Mouse (Mus musculus) Muller cell, postnatal 12 days (primary cell): ENCODE measurements at regions not wholly inside any gene's neighbourhood (a gene's known extent, or its start where the extent isn't known, plus 50 kb on each side); places are given as distances from the start of the nearest gene placed in this dataset.
"Not testable (repeated sequence)": the region's sequence is repeated elsewhere in the genome, so short reads cannot be mapped to it uniquely, and the experiment has no call there.

Source experiments
- DNase-seq: peaks from one replicate; pipeline ENCODE4 v3.0.0-alpha.2; 2015; ENCODE audit errors: inconsistent ontology term

DNA sequence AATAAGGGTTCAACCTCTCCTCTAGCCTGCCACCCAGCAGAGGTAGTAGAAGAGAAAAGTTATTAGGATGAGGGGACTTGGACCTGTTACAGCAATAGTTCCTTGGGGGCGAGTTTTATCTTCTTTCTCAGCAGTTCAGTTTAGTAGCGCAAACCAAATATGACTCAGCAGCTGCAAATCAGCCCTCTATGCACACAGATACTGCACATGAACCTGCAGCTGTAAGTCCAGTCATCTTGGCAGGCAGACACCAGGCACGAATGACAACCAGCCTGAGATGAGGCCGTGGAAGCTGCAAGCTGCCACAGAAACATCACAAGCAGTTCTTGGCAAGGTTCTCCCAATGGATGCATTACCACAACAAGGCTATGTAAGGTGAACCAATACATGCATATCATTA, 327.0 kb upstream of the Akr1e1 start:
- DNase-seq: peak; percentile 7

DNA sequence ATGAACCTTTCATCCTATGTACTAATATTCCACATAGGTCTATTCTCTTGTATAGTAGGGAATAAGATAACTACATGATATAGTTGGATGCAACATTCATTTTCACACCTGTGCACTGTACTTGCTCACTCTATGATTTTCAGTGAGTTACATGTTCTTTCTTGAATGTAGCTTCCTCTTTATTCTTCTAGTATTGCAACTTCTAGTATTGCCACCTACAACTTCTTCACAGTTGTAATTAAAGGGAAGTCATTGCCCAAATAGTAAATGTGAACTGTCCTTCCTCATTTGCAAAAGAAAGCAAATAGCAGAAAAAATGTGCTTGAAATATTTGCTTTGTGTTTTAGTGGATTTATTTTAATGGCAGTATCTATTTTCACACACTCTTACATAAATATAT, 330.9 kb upstream of the Akr1e1 start:
- DNase-seq: no peak

DNA sequence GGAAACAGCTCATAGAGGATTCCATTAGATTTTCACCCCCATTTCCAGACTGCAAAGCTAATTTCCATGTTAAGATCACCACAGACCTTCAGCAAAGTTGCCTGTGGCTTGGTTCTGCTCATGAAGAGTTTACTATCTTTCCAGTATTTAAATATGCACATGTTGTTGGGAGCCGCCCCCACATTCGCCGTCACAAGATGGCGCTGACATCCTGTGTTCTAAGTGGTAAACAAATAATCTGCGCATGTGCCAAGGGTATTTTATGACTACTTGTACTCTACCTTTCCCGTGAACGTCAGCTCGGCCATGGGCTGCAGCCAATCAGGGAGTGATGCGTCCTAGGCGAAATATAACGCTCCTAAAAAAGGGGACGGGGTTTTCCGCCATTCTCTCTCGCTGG, 333.5 kb upstream of the Akr1e1 start:
- peak; percentile 45 for DNase-seq

DNA sequence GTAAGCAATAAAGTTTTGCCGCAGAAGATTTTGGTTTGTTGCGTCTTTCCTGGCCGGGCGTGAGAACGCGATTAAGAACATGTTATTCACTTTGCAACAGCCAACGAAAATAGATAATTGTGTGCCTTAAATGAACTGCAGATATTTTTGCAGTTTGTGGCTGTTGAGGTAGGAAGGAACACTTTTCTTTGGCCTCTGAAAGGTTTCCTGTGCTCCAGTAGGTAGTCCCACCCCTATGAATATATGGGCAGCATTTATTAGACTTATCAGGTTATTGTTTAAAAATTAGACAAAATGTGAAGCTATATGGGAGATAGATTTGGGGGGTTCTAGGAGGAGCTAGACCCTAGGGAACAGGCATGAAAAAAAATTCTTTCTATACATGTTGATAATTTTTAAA, 334.1 kb upstream of the Akr1e1 start:
- DNase-seq: peak; percentile 32

DNA sequence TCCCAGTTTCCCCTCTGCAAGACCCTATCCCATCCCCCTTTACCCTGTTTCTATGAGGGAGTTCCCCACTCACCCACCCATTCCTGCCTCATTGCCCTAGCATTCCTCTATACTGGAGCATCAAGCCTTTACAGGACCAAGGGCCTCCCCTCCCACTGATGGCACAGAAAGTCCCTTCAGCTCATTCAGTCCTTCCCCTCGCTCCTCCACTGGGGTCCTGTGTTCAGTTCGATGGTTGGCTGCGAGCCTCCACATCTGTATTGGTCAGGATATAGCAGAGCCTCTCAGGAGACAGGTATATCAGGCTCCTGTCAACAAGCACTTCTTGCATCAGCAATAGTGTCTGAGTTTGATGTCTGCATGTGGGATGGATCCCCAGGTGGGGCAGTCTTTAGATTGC, 346.4 kb upstream of the Akr1e1 start:
- no peak for DNase-seq

DNA sequence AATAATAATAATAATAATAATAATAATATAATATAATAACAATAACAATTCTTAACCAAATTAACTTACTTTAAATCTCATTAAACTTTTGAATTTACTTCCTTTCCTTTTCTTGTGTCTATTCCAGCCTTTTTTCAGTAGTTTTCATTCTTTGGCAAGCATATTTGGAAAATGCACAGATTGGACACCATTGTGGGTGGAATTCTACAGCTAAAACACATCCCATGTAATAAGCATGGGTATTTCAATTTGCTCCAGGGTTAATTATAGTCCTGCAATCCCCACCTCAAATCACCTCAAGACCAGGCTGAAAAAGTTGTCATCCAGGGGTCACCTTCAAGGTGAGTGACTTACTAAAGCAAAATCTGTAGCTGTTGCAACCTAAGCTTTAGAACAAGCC, 355.9 kb upstream of the Akr1e1 start:
- no peak for DNase-seq

DNA sequence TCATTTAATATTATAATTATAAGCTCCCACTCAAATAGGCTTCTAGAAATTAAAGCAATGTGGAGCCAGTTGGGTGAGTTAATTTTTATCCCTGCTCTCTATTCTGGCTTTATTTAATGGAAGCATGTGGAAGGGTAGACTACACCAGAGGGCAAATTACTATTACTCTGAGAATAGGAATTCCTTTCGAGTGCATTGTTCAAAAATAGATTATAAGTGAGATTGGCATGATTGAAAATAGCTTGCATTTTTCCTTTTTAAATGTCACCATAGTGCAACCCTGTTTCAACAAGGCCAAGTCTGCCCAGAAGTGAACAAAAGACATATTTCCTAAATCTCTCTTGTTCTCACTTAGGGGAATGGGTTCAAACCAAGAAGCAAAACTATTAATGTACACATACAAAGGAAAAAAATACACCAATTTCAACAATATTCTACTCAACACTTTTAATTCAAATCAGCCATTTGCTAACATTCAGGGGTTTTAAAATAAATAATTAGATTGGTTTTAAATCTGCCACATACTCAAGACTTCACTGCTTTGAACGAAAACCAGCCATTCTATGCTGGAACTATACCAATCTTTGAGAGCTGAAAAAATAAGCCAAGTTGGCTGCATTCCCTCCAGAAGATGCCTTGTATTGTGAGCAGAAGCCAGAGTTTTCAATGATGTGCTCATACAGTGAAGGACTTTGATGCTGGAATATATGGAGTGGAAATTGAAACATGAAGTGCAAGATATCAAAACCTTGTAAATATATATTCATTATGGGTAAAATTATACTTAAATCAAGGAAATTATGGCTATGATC, 361.3 kb upstream of the Akr1e1 start:
- peak; percentile 91 for DNase-seq

DNA sequence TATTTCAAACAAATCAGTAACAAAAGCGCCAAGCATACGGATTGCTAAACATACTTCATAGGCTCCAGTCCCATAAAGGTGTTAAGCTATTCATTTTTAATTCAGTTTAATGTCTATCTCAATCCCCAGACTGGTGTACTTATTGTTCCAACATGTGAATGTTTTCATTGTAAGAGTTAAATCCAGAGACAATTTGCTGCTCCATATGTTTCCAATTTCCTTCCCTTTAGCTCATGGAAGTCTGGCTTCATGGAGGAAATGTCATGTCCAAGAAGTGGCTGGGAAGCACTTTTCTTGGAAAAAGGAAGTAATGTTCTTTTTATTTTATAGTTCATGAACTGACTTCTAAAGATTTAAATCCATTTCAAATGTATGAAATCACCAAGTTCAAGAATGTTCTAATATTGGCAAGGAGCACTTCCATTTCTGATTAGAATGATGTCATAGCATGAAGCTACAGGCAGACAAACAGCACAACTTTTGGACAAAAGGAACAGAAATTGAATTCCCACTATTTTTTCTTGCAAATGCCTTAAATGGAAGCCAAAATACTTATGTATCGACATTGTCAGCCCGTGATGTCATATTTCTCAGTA, 362.6 kb upstream of the Akr1e1 start:
- peak; percentile 4 for DNase-seq

DNA sequence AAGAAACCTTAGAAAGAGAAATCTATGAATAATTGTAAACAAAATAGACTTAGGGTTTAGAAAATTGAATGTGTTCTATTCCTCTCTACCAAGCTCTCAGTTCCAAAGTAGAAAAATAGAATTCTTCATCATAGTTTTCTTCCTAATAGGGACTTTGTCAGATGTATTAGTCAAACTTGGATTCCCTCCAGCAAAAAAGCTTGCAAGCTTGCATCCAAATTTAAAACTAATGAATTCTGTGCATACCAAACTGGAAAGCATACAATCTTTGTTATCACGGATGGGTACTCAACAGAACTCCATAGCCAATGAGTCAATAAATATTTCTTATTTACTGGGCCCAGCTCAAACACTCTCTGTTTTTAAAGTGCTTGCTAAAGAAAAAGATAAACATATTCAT, 383.9 kb upstream of the Akr1e1 start:
- DNase-seq: peak; percentile 94

DNA sequence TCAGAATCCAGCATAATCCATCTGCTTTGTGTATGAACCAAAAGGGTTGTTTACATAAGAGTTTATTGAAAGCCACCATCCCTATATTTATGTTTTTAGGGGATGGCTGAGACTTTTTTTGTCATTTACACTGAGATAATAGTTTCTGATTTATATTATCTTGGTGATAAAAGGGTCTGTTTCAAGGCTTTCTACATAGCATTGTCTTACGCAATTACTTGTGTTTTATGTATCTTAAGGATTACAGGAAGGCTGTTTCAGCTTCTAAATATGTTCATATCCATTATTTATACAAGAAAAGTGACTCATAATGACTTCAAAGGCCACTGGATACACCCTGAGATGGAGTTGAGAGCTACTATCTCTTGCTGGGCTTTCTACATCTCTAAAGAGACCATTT, 399.3 kb upstream of the Akr1e1 start:
- no peak for DNase-seq

DNA sequence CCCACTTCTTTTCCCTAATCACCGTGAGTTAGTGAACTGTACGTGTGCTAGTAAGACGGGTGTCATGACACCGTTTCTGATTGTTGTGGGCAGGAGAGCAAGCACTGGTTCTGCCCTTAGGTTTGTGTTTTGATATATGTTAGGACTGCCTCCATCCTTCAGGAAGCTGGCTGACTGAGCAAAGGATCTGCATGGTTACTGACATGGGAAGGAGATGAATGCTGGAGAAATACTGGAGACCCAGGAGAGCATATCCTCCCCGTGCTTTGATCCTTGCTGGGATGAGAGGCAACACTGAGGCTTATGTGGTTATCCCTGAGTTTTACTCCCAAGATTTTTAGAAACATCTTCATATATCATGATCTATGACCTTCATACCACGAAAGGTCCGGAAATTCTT, 413.5 kb upstream of the Akr1e1 start:
- no peak for DNase-seq

DNA sequence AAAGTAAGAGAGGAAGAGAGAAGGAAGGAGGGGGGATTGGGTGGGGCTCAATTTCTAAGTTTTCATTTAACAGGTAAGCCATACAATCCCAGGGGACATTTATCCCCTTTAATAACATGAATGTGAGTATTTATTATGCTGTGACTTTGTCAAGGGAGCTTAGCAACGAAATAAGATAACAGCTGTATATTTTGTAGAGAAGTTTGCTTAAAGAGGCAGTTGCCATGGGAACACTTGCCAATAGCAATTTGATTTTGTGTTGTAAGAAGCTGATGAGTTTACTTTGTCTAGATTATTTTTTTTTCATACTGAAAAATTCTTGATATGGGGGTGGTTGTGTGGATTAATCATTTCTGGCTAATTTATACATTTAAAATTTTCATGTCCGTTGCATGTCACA, 450.9 kb upstream of the Akr1e1 start:
- DNase-seq: no peak

DNA sequence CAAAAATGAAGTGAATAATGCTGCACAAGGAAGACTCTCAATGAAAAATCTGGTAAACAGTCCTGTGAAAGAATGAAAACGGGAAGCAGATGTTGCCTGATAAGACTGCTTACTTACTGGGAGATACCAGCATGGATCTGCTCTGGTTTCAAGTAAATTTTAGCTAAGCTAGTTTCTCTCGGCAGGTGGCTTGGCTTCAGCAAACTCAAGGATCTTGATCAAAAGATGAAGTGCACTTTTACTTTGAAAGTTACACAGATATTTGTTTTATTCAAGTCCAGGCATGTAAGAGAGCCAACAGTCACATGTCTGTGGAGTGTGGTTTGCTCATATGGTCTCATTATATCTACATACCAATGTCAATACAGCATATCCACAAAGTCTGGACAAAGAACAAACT, 451.5 kb upstream of the Akr1e1 start:
- DNase-seq: peak; percentile 25

DNA sequence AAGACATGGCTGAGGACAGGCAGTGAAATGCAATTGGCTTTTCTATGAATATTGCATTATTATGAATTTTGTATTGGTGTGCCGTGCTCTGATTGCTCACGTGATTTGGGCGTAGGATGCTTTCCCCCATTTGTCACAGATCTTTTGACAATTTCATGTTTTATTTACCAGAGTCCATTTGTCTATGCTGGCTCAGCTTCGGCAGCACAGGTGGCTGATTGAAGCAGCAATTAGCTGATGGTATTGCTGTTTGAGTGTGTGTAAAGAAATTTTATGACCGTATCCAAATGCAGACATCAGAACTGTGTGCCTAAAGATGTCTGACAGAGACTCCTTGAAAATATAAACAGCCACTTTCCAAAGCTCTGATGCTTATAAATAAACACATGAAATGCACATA, 498.5 kb upstream of the Akr1e1 start:
- DNase-seq: no peak

DNA sequence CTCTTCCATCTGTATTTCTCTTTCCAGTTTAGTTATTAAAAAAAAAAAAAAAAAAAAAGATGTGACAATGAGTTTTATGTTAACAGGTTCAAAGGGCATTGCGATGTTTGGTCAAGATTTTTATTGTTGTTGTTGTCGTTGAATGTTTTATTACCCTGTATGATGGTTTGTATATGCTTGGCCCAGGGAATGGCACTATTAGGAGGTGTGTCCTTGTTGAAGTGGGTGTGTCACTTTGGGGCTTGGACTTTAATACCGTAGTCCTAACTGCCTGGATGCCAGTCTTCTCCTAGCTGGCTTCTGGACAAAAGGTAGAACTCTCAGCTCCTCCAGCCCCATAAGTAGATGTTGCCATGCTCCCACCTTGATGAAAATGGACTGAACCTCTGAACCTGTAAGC, 545.9 kb upstream of the Akr1e1 start:
- no peak for DNase-seq

DNA sequence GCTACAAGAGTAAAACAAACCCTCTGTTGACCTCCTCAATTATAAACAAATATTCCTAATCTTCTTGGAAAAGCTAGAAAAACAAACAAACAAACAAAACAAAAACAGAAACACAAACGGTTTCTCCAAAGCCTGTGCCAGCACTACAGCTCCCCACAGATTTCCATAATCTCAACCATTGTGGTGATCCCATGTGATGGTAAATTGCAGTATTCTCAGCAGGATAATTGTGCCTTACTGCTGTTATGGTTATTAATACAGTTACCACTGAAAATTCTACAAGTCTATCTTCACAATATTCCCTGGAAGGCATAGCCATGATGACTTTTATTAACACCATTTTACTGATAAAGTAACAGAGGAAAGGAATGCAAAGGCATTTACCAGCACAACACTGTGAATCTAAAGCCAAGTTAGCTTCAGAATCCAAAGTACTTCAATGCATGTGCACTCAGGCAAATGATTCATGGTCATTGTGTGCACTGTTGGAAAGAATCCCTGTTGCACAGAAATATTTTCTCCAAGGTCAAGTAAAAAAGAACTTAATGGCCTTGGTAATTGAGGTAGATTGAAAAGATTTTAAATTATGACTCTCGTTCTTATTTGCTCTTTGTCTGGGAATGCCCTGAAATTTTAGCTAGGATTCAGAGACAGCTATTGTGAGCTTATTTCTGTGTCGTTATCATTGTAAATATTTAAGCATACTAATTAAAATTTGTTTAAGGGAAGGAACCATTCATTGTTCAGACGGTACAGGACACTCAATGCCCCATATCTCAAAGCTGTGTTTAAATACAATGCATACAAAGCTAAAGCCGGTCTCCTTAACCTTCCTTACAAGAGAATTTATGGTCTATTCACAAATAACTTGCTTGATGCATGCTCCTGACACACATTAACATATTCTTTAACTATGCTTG, 551.1 kb upstream of the Akr1e1 start:
- DNase-seq: peak; percentile 81

DNA sequence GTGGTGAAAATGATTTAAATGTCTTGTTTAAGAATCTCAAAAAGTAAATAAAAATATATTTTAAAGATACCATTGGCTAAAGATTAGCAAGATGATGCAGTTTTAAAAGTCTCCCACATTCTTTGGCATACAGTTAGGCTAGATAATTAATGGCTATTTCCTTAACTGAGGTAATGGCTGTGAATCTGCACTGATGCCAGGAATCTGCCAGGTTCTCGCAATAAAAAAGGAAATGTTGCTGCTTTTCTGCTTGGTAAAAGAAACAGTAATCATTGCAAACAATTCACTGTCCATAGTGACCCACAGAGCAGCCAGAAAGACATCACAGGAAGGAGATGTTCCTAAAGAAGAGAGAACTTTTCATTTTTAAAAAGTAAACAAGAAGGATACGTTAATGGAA, 557.7 kb upstream of the Akr1e1 start:
- DNase-seq: no peak

DNA sequence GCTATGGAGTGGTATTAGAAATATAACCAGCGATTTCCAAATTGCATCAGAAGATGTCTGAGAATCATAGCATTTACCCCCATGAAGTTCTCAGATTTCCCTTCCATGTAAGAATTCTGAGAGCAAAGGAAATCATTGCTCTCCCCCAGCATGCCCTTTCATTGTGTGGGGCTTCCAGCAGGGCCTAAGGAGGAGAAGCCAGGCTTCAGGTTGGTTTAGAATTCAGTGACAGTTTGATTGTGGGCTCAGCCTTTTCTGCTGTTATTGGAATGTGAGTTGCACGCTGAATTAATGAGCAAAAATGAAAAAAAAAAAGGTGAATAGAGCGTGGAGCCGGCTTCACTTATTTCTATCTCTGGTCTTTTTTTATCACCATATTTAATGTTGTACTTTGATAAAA, 570.0 kb upstream of the Akr1e1 start:
- DNase-seq: no peak

DNA sequence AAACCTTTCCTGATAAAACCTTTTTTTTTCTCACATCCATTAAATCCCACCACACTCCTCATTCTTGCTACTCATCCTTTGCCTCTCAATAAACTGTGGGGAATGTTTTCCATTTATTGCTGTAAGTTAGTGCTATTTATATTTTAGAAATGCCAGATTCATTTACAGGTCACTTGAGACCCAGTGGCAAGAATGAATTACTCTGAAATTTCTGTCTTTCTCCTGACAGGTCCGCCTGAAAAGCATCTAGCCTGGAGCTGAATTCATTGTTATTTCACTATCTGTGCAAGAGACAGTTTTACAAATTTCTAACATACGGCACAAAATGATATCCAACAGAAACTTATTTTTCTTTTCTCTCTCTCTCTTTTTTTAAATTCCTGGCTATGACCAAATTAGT, 570.6 kb upstream of the Akr1e1 start:
- DNase-seq: no peak

DNA sequence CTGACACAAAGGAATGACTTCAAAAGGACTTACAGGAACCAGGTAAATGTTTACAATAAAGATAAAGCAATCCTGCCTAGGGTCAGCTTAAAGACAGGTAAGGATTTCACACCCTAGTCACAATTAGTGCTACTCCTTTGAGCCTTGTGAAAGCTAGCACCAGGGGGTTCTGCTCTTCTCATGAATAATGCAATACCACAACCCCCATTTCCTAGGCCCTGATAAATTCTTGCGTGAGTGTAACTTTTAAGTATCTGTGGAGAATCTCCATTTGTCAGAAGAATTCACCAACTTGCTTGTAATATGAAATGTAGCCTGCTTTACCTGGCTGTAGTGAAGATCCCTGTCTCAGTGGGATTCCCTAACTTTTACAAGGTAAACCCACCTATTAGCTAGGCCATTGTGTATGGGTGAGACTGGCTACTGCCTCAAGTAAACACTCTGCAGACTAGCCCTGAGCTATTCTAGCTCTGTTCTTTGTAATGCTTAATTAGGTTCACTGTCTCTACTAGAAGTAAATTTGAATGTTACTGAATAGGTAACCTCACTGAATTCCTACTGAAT, 576.3 kb upstream of the Akr1e1 start:
- DNase-seq: not testable (repeated sequence)

DNA sequence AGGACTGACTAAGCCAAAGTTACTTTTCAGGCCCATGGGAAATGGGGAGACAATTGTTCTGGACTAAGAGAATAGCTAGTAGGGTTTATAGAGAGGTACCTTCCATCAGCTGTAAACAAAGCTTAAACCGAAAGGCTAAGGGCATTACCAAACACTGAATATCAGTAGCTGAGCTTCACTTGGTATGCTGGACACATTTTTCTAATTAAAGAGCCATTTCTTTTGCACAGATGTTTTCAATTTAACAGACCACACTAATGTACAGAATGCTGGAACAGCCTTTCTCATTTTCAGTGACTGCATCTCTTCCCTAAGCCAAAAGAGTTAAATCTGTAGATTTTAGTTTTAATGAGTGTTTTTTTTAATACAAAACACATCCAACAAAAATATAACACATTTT, 593.8 kb upstream of the Akr1e1 start:
- DNase-seq: no peak

DNA sequence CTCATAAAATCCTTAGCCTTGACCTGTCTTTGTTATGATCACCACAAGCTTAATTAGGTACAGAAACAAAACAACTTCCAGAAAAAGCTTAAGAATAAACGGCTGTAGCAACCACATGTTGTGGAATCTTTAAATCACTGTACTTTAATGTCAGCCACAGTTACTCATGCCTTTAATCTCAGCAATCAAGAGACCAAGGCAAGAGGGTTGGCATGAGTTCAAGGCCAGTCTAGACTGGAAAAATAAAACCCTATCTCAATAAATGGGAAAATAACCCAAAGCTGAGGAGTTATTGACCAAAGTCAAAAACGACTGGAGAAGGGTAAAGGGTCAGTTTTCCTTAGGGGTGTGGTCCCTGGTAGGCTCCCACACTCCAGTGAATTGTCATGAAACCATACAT, 595.2 kb upstream of the Akr1e1 start:
- no peak for DNase-seq
